Mouse (Mus musculus): ENCODE measurements around the gene Pigp. TPM values are rescaled to one million over a fixed set of nuclear protein-coding genes. Genes with fewer than 3 reads are reported as not detected.

The Pigp gene
- polyA plus RNA-seq, 1 experiment from 2014 or later, result 121 TPM

DNA sequence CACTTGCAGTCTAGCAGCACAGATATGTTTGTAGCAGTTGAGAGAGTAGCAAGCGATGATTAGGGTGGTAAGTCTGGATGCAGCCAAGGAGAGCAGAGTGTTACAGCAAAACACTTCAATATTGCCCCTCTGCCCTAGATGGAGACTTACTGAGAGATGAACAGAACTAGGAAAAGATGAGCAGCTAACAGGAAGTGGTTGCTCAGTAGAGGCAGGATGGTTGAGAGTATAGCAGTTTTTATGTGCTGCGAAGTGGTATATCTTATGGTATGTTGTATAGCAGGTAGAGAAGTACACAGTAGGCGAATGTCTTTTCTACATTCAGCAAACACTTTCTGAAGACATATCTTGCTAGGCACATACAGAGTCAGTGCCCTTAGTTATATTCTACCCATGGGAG, 11.6 kb upstream of the Pigp start:
- Histone ChIP-seq H3K9ac (replicated peaks) (no peak overlapping the region), H3K4me1 (peaks cover 31% of the 10 kb centered on the region), H3K9me3 (no peaks in the 10 kb centered on the region), H3K36me3 (no peaks in the 10 kb centered on the region), H3K4me2 (replicated peaks) (no peak overlapping the region), H3K27ac (replicated peaks) (no peak overlapping the region), H3K4me3 (no peak overlapping the region), H3K27me3 (no peaks in the 10 kb centered on the region)
- WGBS, result 96% methylated on average over 3 of the region's 3 CpGs
- ATAC-seq (replicated peaks), result no peak

DNA sequence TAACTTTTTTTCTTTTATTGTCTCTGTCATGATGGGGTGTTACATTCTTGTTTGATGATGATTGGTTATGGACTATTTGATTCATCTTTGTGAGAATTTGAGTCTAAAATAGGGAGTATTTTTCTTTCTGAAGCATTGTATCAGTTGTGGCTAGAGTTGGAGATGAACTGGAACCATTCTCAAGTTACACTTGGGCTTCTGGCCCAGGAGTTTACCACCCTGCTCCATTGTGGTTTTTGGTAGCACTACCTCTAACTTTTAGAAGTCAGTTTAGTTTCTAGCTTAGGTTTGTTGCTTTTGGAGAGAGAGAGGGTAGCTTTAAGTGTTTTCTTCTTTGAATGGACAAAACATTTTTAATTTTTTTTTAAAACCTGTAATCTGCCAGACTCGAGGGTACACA, 7.7 kb upstream of the Pigp start:
- ATAC-seq (replicated peaks), result no peak
- Histone ChIP-seq H3K4me1 (peaks cover 48% of the 10 kb centered on the region), H3K9ac (replicated peaks) (no peak overlapping the region), H3K27me3 (no peaks in the 10 kb centered on the region), H3K4me2 (replicated peaks) (no peak overlapping the region), H3K27ac (replicated peaks) (no peak overlapping the region), H3K36me3 (no peaks in the 10 kb centered on the region), H3K4me3 (no peak overlapping the region), H3K9me3 (no peaks in the 10 kb centered on the region)
- WGBS, result 81% methylated on average over 1 of the region's 1 CpGs

DNA sequence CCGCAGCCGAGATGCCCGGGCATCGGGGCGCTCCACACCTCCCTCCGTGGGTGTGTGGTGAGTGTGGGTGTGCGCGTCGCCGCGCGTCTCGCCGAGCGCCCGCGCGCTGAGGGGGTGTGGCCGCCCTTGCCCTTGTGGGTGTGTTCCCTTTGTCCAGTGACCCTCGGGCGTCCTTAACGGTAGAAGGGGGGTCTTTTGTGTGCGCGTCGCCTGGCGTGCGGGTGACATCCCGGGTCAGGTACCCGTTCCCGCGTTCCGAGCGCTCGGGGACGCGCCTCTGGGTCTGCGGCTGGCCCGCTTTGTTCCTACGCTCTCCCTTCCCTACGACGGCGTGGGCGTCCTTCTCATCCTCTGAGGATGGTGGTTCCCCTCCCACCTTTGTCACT, 734 bp downstream of the Pigp start:
- peak; percentile 75 for ATAC-seq (replicated peaks)
- under 1% methylated on average over 43 of the region's 43 CpGs for whole genome bisulfite sequencing
- H3K36me3 ChIP-seq, result no peaks in the 10 kb centered on the region
- H3K27ac ChIP-seq (replicated peaks), result peak overlapping the region; percentile 100
- peak overlapping the region; percentile 47 for H3K4me2 ChIP-seq (replicated peaks)
- H3K9me3 ChIP-seq, result no peaks in the 10 kb centered on the region
- H3K9ac ChIP-seq (replicated peaks), result peak overlapping the region; percentile 100
- H3K4me1 ChIP-seq, result peaks cover 45% of the 10 kb centered on the region
- no peaks in the 10 kb centered on the region for H3K27me3 ChIP-seq
- H3K4me3 ChIP-seq, result peak overlapping the region; percentile 98

DNA sequence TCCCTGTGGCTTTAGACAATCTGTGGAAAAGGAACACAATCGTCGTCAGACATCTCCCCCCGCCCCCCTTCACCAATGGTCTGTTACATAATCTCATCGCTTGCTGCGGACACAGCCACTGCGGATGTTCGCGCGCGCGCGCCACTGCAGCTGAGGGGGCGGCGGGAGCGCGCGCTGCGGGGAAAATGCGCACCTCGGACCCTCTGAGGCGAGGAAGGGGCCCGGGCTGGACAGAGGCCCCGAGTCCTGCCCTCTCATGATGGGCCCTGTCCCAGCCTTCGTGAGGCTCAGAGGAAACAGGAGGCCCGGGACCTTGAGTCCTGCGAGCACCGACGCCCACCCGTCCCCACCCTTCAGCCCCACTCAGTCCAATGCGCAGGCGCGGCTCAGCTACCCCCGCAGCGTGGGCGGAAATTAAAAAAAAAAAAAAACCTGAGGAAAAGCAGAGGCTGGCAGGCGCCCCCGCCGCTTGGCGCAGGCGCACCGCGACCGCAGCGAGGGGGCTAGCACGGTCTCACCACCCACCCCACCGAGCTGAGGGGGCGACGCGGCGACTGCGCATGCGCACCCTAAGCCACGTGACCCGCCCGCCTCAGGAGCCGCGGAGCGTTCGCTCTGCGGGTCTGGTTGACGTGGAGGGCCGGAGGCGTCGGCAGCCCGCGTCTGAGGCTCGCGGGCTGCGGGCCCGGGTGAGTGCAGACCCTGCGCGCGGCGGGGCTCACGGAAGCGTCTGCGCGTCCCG, 1.3 kb downstream of the Pigp start, which contains the start of gene Ttc3:
Gene Ttc3 (plus strand): TSS at position 446 of the 742 bp plus-strand sequence.
- Histone ChIP-seq H3K4me3 (peak within 1 kb of the TSS; percentile 98), H3K27ac (replicated peaks) (peak within 1 kb of the TSS; percentile 100), H3K4me2 (replicated peaks) (peak within 1 kb of the TSS; percentile 59), H3K9me3 (no peaks in the 10 kb centered on the region), H3K27me3 (no peaks in the 10 kb centered on the region), H3K4me1 (peaks cover 39% of the 10 kb centered on the region), H3K9ac (replicated peaks) (peak within 1 kb of the TSS; percentile 100), H3K36me3 (no peaks in the 10 kb centered on the region)
- peak; percentile 77 for ATAC-seq (replicated peaks)
- WGBS, result under 1% methylated on average over 72 of the region's 79 CpGs

DNA sequence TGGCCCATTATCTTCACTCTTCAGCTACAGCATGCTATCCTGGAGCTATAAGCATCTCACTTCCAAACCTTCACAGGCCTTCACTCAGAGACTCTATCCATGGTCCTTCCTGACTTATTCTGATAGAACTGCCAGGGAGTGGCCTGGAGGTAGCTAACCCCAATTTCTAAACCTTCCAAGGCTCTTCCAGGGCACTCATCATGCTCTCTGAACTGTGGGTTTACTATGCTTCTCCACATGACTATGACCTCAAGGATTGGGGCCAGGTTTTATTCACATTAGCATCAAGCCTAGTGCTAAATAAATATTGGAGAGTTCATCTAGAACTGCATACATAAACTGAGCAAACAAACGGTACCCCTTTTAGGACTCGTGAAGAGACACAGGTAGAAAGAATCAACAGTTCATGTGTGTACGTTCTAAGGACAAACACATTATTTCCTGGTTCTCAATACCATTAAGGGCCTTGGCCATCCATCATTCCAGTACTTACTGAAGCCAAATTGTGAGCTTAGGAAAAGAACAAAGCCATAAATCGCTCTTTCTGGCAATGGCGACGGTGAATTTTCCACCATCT, 2.0 kb downstream of the Pigp start:
- no peaks in the 10 kb centered on the region for H3K36me3 ChIP-seq
- WGBS, result 2% methylated on average over 6 of the region's 6 CpGs
- H3K27ac ChIP-seq (replicated peaks), result peak overlapping the region; percentile 100
- ATAC-seq (replicated peaks), result no peak
- peak overlapping the region; percentile 98 for H3K4me3 ChIP-seq
- peak overlapping the region; percentile 59 for H3K4me2 ChIP-seq (replicated peaks)
- H3K9me3 ChIP-seq, result no peaks in the 10 kb centered on the region
- no peaks in the 10 kb centered on the region for H3K27me3 ChIP-seq
- peak overlapping the region; percentile 100 for H3K9ac ChIP-seq (replicated peaks)
- peaks cover 34% of the 10 kb centered on the region for H3K4me1 ChIP-seq

DNA sequence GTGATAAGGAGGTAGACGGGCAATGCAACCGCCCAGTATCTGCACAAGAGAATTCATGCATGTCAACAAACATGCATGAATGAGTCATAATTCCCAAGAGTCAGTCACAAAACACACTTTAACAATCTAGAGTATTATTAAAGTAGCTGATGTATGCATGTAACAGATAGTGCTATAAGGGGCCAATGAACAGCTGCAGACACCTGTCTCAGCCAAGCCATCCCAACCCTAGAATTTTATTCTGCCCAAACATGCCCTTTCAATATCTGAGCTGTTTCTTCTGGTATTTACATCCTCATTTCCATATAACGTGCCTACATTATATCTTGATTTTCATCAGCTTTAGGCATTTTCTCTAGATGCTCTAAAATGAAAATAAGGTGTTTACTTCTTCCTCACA, 6.2 kb downstream of the Pigp start:
- WGBS, result 91% methylated on average over 3 of the region's 3 CpGs
- ATAC-seq (replicated peaks), result no peak
- no peak overlapping the region for H3K4me2 ChIP-seq (replicated peaks)
- 0 out of 2 replicates have a peak, but pooled peaks cover 3% of the 10 kb centered on the region for H3K36me3 ChIP-seq
- H3K27ac ChIP-seq (replicated peaks), result no peak overlapping the region
- H3K4me3 ChIP-seq, result no peak overlapping the region
- no peaks in the 10 kb centered on the region for H3K9me3 ChIP-seq
- H3K4me1 ChIP-seq, result peaks cover 20% of the 10 kb centered on the region
- H3K9ac ChIP-seq (replicated peaks), result no peak overlapping the region
- no peaks in the 10 kb centered on the region for H3K27me3 ChIP-seq

DNA sequence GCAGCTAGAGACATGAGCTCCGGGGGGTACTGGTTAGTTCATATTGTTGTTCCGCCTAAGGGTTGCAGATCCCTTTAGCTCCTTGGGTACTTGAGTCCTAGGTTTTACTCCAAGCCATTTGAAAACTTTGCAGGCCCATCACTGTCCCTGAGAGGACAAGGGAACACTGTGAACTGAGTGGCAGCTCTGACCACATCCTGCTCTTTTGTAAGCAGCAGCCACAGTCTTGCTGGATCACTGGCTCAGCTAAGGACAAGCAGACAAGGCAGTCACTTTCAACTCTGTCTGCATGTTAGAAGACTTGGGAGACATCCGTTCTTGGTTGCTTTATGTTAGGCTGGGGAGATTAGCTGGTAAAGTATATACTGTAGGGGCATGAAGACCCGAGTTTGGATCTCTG, 7.8 kb downstream of the Pigp start:
- no peak for ATAC-seq (replicated peaks)
- Histone ChIP-seq H3K4me1 (peaks cover 11% of the 10 kb centered on the region), H3K9ac (replicated peaks) (no peak overlapping the region), H3K36me3 (0 out of 2 replicates have a peak, but pooled peaks cover 3% of the 10 kb centered on the region), H3K4me2 (replicated peaks) (no peak overlapping the region), H3K9me3 (no peaks in the 10 kb centered on the region), H3K27ac (replicated peaks) (no peak overlapping the region), H3K4me3 (no peak overlapping the region), H3K27me3 (no peaks in the 10 kb centered on the region)
- 89% methylated on average over 4 of the region's 4 CpGs for WGBS

DNA sequence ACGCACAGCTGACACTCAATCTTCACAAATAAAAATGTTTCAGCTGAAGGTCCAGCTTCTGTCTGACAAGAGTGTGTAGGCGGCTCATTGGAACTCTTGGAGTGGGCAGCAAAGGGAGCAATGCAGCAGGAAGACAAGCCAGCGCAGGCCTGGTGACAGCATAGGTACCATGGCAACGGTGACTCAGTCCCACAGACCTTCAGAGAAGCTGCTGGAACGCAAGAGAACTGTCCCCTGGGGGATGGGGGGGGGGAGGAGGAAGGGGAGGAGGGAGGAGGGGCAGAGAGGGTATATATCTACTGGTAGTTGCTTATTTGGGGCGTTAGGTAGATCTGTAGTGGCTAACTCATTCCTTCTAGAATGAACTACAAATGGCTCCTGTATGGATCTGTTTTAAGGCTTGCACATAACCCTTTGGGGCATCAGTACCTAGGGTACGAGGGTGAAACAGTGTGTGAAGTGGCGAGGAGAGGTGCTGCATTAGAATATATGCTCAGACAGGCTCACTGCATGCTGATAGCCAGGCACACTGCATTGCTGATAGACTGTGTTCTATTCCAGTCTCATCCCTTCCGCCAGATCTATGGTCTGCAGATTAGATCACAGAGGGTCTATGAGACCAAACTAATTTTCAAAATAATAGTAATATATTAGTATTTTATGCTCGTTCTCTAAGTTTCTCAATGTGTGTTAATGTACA, 9.3 kb downstream of the Pigp start:
- Histone ChIP-seq H3K9me3 (no peaks in the 10 kb centered on the region), H3K4me3 (no peak overlapping the region), H3K27ac (replicated peaks) (0 out of 2 replicates have a peak overlapping the region, but pooled peaks have one; percentile 1), H3K4me1 (peaks cover 6% of the 10 kb centered on the region; the same call in 1 of the 2 replicates), H3K36me3 (0 out of 2 replicates have a peak, but pooled peaks cover 3% of the 10 kb centered on the region), H3K9ac (replicated peaks) (no peak overlapping the region), H3K4me2 (replicated peaks) (no peak overlapping the region), H3K27me3 (no peaks in the 10 kb centered on the region)
- WGBS, result 52% methylated on average over 10 of the region's 10 CpGs
- 0 out of 2 replicates have a peak, but pooled peaks have one; percentile 57 for ATAC-seq (replicated peaks)

DNA sequence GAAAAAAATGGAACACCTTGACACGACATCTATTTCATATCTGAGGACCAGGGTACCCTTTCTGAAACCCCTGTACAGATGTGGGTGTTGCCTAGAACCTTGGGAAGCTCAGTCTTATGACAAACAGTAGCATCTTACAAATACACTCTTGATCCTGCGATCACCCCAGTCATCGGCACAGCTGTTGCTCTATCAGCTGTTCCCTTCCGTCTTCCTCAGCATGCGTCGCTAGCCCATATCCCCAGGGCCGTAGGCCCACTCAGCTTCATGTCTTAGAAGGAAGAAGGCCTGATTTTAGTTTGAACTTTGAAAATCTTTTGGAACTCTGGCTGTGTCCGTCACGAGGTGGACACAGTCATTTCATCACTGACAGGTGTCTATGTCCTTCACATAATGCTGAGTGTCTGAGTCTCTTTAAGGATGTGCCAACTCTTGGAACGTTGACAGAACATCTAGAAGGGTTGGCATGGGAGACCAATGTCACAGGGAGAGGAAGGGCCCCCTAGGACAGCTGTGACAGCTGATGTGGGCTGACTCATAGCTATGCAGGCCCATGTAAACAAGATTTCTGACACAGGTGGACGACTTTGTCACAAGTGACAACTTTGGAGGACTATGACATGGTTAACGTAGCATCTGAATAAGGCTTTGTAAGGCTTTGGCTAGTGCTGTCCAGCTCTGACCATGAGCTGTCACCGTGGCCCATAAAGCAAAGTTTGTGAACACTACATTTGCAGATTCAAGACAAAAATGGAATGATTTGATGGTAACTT, 10.9 kb downstream of the Pigp start:
- Histone ChIP-seq H3K4me1 (peaks cover 6% of the 10 kb centered on the region; the same call in 1 of the 2 replicates), H3K4me2 (replicated peaks) (no peak overlapping the region), H3K27me3 (no peaks in the 10 kb centered on the region), H3K4me3 (no peak overlapping the region), H3K36me3 (0 out of 2 replicates have a peak, but pooled peaks cover 3% of the 10 kb centered on the region), H3K9me3 (no peaks in the 10 kb centered on the region), H3K9ac (replicated peaks) (no peak overlapping the region), H3K27ac (replicated peaks) (no peak overlapping the region)
- ATAC-seq (replicated peaks), result no peak
- WGBS, result 87% methylated on average over 13 of the region's 13 CpGs

DNA sequence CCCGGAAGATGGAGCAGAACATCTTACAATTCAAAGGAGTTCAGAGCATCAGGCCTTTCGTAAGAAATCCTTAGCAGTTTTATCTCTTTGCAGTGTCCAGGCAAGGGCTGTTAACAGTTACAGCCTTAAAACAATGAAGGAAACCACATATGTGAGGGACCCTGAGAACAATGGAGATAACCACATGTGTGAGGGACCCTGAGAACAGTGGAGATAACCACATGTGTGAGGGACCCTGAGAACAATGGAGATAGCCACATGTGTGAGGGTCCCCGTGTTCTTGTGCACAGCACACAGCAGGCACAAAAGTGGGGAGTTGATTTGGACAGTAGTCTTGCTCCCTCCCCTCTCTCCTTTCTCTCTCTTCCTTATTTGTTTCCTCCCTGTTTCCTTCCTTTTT, 13.6 kb downstream of the Pigp start:
- ATAC-seq (replicated peaks), result no peak
- Histone ChIP-seq H3K36me3 (no peaks in the 10 kb centered on the region), H3K4me3 (no peak overlapping the region), H3K27me3 (no peaks in the 10 kb centered on the region), H3K4me2 (replicated peaks) (no peak overlapping the region), H3K27ac (replicated peaks) (no peak overlapping the region), H3K4me1 (peaks cover 6% of the 10 kb centered on the region; the same call in 1 of the 2 replicates), H3K9me3 (no peaks in the 10 kb centered on the region), H3K9ac (replicated peaks) (no peak overlapping the region)
- 81% methylated on average over 3 of the region's 3 CpGs for WGBS

DNA sequence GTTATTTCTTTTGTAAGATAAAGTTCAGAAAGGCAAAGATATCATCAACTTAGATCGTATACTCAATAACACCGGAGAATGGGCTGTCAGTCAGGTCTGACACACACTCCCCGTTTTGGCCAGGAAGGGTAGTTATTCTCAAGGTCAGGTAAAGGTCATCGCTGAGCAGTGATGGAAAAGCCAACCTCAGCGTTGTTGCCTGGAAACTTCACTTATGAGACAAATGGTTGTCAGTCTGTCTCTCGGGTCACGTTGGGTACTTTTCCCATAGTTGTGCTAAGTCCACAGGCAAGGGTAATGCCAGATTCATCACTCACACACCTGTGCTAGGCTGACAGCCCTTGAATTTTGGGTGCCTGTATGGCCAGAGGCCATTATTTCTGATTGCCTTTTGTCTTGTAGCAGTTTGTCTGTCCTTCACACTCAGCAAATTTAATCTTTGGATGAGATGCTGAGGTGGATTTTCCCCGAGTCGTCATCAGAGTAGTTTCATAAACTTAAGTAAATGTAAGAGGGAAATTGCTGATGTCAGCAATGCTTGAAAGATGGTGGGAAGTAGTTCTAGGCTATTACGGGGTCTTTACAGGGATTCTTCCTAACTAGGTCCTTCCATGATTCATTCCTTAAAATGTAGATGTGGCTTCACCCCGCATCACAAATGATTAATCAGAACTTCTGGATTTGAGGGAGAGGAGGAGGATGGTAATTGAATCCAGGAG, 14.7 kb downstream of the Pigp start:
- ATAC-seq (replicated peaks), result no peak
- 87% methylated on average over 11 of the region's 11 CpGs for WGBS
- H3K4me2 ChIP-seq (replicated peaks), result no peak overlapping the region
- H3K9ac ChIP-seq (replicated peaks), result no peak overlapping the region
- H3K36me3 ChIP-seq, result no peaks in the 10 kb centered on the region
- no peaks in the 10 kb centered on the region for H3K9me3 ChIP-seq
- H3K27me3 ChIP-seq, result no peaks in the 10 kb centered on the region
- no peak overlapping the region for H3K4me3 ChIP-seq
- H3K27ac ChIP-seq (replicated peaks), result no peak overlapping the region
- peaks cover under 1% of the 10 kb centered on the region; the same call in 1 of the 2 replicates for H3K4me1 ChIP-seq
